Mouse (Mus musculus) thymus, adult 2 months (tissue): ENCODE data around the gene Ssmem1. TPM values are rescaled to one million over a fixed set of nuclear protein-coding genes. Genes with fewer than 3 reads are reported as not detected.

Experiments used
- DNase-seq: peaks from one replicate; pipeline ENCODE4 v3.0.0; 2021
- H3K27ac ChIP-seq: fragments of 200-500 bp; 2 replicates; pipeline ENCODE4 v1.5.1; 2012; ENCODE audit warnings: low read length, control low read depth; ENCODE audit not compliant: control insufficient read depth, insufficient read depth
- H3K27me3 ChIP-seq: fragments of 200-500 bp; 2 replicates; pipeline ENCODE4 v1.6.1; 2012; ENCODE audit warnings: mild to moderate bottlenecking, low read length, moderate library complexity, mixed read lengths; ENCODE audit not compliant: control insufficient read depth, insufficient read depth
- H3K36me3 ChIP-seq: fragments of 200-500 bp; 2 replicates; pipeline ENCODE4 v1.6.1; 2012; ENCODE audit warnings: mild to moderate bottlenecking, low read length, moderate library complexity; ENCODE audit not compliant: control insufficient read depth, insufficient read depth
- H3K4me1 ChIP-seq: fragments of 200-500 bp; replicated peaks from 2 replicates; pipeline ENCODE4 v1.6.1; 2012; ENCODE audit warnings: low read length; ENCODE audit not compliant: control insufficient read depth, insufficient read depth
- H3K4me3 ChIP-seq: fragments of 200-500 bp; 2 replicates; pipeline ENCODE4 v1.5.1; 2012; ENCODE audit warnings: mild to moderate bottlenecking, low read length, control low read depth, moderate library complexity; ENCODE audit not compliant: control insufficient read depth, insufficient read depth
- CTCF ChIP-seq: fragments of 200-500 bp; IDR thresholded peaks from 2 replicates; pipeline ENCODE4 v1.5.1; 2012; ENCODE audit warnings: mild to moderate bottlenecking, control low read depth, low read length, moderate library complexity, borderline replicate concordance; ENCODE audit not compliant: control insufficient read depth, poor library complexity, insufficient read depth; ENCODE audit errors: extremely low read depth
- POLR2A ChIP-seq: fragments of 200-500 bp; IDR thresholded peaks from 2 replicates; pipeline ENCODE4 v1.6.1; 2012; ENCODE audit warnings: mild to moderate bottlenecking, low read length, control low read depth, moderate library complexity; ENCODE audit not compliant: control insufficient read depth, poor library complexity, insufficient read depth; ENCODE audit errors: extremely low read depth
- WGBS: fragments of 180-500 bp; shearing (Covaris S2); methylation state at CpG from one replicate; pipeline ENCODE4 v1.1.7; 2018; 5-methylcytosine and 5-hydroxymethylcytosine counted together
- polyA plus RNA-seq: library from polyadenylated mRNA; depleted of rRNA; stranded (reverse); fragments of >200 nt; gene quantifications from 2 replicates; pipeline ENCODE4 v1.2.3, GENCODE M21; 2012

The Ssmem1 gene
- polyA plus RNA-seq, 1 experiment = not detected

DNA sequence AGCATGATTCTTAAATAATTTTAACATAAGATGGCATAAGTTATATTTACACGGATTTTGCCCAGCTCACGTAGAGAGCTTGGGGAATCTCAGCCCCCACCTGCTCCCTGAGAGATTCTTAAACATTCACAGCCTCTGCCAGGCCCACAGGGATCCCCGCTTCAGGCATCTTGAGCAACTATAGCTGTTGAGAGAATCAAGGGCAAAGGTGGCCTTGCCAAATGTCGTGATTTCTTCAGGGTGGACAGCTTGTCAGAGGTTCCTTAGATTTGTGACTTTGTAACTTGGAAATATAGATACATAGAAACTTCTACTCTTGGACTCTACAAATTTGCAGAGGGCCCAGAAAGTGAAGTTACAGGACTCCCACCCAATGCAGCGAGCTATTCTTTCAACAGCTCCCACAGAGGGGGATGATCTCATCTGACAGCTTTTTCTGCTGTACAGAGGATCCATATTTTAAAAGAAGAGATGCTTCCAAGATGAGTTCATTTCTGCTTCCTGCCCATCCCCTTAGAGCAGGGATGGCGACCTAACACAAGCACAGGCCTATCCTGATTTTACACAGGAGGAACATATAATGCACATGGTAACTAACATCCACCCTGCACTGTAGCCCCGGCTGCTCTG is 43.8 kb downstream of the Ssmem1 start:
- no peak for DNase-seq
- no peaks in the 10 kb centered on the region for H3K4me1 ChIP-seq
- no peak overlapping the region for H3K27ac ChIP-seq
- 98% methylated on average over 7 of the region's 7 CpGs for WGBS
- H3K4me3 ChIP-seq = no peak overlapping the region
- no peaks in the 10 kb centered on the region for H3K36me3 ChIP-seq
- TF ChIP-seq POLR2A = no peak
- TF ChIP-seq CTCF = no peak
- H3K27me3 ChIP-seq = no peaks in the 10 kb centered on the region

DNA sequence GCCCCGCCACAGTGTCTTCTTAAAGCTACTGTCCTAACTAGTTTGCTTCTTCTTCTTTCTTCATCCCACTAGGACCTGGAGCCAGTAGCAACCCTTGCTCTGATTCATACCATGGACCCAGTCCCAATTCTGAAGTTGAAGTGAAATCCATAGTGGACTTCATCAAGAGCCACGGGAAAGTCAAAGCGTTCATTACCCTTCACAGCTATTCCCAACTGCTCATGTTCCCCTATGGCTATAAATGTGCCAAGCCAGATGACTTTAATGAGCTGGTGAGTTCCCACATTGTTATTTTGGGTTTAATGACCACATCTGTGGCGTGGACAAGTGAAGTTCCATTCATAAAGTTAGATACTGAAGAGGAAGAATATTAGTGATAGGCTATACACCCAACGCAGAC is 44.4 kb downstream of the Ssmem1 start:
- Histone ChIP-seq H3K27ac (no peak overlapping the region), H3K36me3 (no peaks in the 10 kb centered on the region), H3K4me3 (no peak overlapping the region), H3K4me1 (no peaks in the 10 kb centered on the region), H3K27me3 (no peaks in the 10 kb centered on the region)
- no peak for DNase-seq
- TF ChIP-seq POLR2A (no peak), CTCF (no peak)
- 95% methylated on average over 5 of the region's 5 CpGs for WGBS

- no peaks in the 10 kb centered on the region for H3K27me3 ChIP-seq
- no peak for DNase-seq
- 96% methylated on average over 5 of the region's 5 CpGs for WGBS
Observed at GRCm38 (mm10) chr6:30554621-30555170, 45.0 kb downstream of the Ssmem1 start.

DNA sequence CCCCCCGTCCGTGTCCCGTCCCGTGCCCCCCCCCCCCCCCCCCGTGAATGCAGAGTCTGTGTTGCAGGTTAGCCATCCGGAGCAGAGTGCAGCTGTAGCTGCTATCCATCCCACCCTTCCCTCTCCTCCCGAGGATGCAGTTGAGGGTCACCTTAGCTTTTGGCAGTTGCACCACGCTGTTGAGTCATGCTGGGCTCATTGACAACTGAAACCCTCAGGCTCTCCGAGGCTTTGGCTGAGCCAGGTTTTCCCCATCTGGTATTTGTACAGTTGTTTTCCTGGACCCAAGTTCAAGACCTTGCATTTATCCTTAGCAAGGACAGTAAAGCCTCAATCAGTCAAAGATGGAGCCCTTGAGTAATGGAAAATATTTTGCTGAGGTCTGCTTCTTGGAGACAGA is 46.4 kb downstream of the Ssmem1 start:
- H3K36me3 ChIP-seq = no peaks in the 10 kb centered on the region
- TF ChIP-seq POLR2A (no peak), CTCF (no peak)
- H3K4me1 ChIP-seq = no peaks in the 10 kb centered on the region
- H3K27me3 ChIP-seq = no peaks in the 10 kb centered on the region
- 49% methylated on average over 6 of the region's 9 CpGs for WGBS
- DNase-seq = no peak
- H3K27ac ChIP-seq = no peak overlapping the region
- H3K4me3 ChIP-seq = no peak overlapping the region

More at GRCm38 (mm10) chr6:30554621-30555170, 45.0 kb downstream of the Ssmem1 start:
- no peaks in the 10 kb centered on the region for H3K36me3 ChIP-seq
- H3K27ac ChIP-seq = no peak overlapping the region
- no peak for TF ChIP-seq CTCF
- no peak for TF ChIP-seq POLR2A
- H3K4me1 ChIP-seq = no peaks in the 10 kb centered on the region
- no peak overlapping the region for H3K4me3 ChIP-seq

DNA sequence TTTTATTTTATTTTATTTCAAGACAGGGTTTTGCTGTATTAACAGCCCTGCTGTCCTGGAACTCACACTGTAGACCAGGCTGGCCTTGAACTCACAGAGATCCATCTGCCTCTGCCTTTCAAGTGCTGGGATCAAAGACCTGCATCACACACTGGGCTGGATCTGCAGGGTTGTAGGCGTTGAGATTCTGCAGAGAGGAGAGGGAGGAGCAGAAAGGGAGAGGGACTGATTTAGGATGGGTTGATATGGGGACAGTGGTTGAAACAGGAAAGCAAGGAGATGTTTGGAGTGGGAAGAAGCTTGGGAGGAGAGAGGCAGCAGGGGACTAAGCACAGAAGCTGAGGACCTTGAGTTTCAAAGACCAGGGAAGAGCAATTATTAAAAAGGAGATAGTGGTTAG is 50.1 kb downstream of the Ssmem1 start:
- 69% methylated on average over 1 of the region's 1 CpGs for WGBS
- TF ChIP-seq CTCF (no peak), POLR2A (no peak)
- no peaks in the 10 kb centered on the region for H3K27me3 ChIP-seq

GRCm38 (mm10) chr6:30562132-30562531 is 52.5 kb downstream of the Ssmem1 start:
- H3K4me3 ChIP-seq = no peak overlapping the region
- H3K4me1 ChIP-seq = no peaks in the 10 kb centered on the region
- no peak for DNase-seq
- no peak overlapping the region for H3K27ac ChIP-seq
- TF ChIP-seq POLR2A = no peak
- no peak for TF ChIP-seq CTCF
- H3K27me3 ChIP-seq = no peaks in the 10 kb centered on the region
- H3K36me3 ChIP-seq = no peaks in the 10 kb centered on the region
- 78% methylated on average over 4 of the region's 4 CpGs for WGBS

More for the DNA sequence above, 50.1 kb downstream of the Ssmem1 start:
- H3K27ac ChIP-seq = no peak overlapping the region
- DNase-seq = no peak
- H3K4me1 ChIP-seq = no peaks in the 10 kb centered on the region
- H3K4me3 ChIP-seq = no peak overlapping the region
- no peaks in the 10 kb centered on the region for H3K36me3 ChIP-seq
